Mouse (Mus musculus) liver, postnatal 0 days (tissue): ENCODE data around the gene Ttc27. TPM values are rescaled to one million over a fixed set of nuclear protein-coding genes. Genes with fewer than 3 reads are reported as not detected.

ENCODE experiments used
- ATAC-seq: fragments of 200-750 bp; cut with Nextera tagmentation; 2 replicates; pipeline ENCODE4 v1.8.0; 2017; ENCODE audit warnings: mild to moderate bottlenecking, moderate library complexity
- DNase-seq: peaks from one replicate; pipeline ENCODE4 v3.0.0-alpha.2; 2016
- H3K27ac ChIP-seq: fragments of 300-500 bp; sonication (generic); 2 replicates; pipeline ENCODE4 v1.5.1; 2014; ENCODE audit warnings: antibody characterized with exemption, moderate library complexity, mild to moderate bottlenecking, low read depth
- H3K27me3 ChIP-seq: fragments of 300-500 bp; sonication (generic); 2 replicates; pipeline ENCODE4 v1.6.1; 2014; ENCODE audit warnings: low read length, control low read depth, mixed read lengths; ENCODE audit not compliant: insufficient read depth
- H3K36me3 ChIP-seq: fragments of 300-500 bp; sonication (generic); replicated peaks from 2 replicates; pipeline ENCODE4 v1.6.1; 2014; ENCODE audit warnings: mild to moderate bottlenecking, control low read depth, low read length, moderate library complexity, mixed read lengths; ENCODE audit not compliant: insufficient read depth
- H3K4me1 ChIP-seq: fragments of 300-500 bp; sonication (generic); 2 replicates; pipeline ENCODE4 v1.6.1; 2014; ENCODE audit warnings: antibody characterized with exemption, mild to moderate bottlenecking, control low read depth; ENCODE audit not compliant: insufficient read depth
- H3K4me2 ChIP-seq: fragments of 300-500 bp; sonication (generic); 2 replicates; pipeline ENCODE4 v1.6.1; 2014; ENCODE audit warnings: low read depth, mild to moderate bottlenecking, low read length, moderate library complexity, mixed read lengths
- H3K4me3 ChIP-seq: fragments of 300-500 bp; sonication (generic); 2 replicates; pipeline ENCODE4 v1.5.1; 2014; ENCODE audit warnings: low read depth, low read length
- H3K9ac ChIP-seq: fragments of 300-500 bp; sonication (generic); replicated peaks from 2 replicates; pipeline ENCODE4 v1.6.1; 2014; ENCODE audit warnings: mild to moderate bottlenecking, moderate library complexity
- H3K9me3 ChIP-seq: fragments of 300-500 bp; sonication (generic); 2 replicates; pipeline ENCODE4 v1.6.1; 2016; ENCODE audit warnings: mild to moderate bottlenecking, control low read depth, low read length, mixed read lengths
- CTCF ChIP-seq: sonication (generic); IDR thresholded peaks from 2 replicates; pipeline ENCODE4 v1.5.1; 2016; ENCODE audit warnings: antibody characterized with exemption, low read depth
- EP300 ChIP-seq: IDR thresholded peaks from 2 replicates; pipeline ENCODE4 v1.6.1; 2016; ENCODE audit warnings: antibody characterized with exemption, low read depth, mild to moderate bottlenecking
- WGBS: fragments of 180-500 bp; shearing (Covaris S2); extraction: QIAGEN DNeasy Blood & Tissue Kit; methylation state at CpG from one replicate; pipeline ENCODE4 v1.1.7; 2014; ENCODE audit not compliant: insufficient replicate concordance; 5-methylcytosine and 5-hydroxymethylcytosine counted together
- polyA plus RNA-seq: library from polyadenylated mRNA; unstranded; fragments of >200 nt; fragmentation: Nextera tagmentation; extraction: Ambion mirVana; gene quantifications from 2 replicates; pipeline ENCODE4 v1.2.1, GENCODE M21; 2015

Gene Ttc27
- polyA plus RNA-seq, 1 experiment from 2014 or later = 6.0 TPM

DNA sequence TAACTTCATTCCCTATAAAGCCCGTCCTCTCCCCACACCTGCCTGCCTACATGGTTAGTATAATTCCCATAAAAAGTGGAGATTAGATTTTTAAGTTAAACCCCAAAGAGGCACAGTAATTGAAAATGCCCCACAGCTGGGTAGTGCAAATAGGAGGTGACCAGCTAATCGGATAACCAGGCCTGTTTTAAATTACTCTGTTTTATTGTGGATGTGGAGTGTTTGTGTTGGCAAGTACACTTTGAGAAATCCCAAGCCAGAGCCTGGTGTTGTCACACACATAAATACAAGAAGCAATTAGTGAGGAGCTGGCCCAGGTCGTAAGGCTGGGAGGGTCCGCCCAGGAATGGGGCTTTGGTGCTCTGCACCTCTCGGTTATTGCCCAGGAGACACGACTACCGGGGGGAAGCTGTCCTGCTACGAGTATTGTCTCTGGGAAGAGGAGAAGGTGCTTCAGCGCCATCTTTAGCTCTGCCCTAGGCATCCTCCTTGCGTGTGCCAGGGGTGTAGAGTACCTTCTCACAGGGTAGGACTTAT is 68.7 kb downstream of the Ttc27 start:
- DNase-seq (no peak), ATAC-seq (no peak)
- Histone ChIP-seq H3K9ac (no peak overlapping the region), H3K9me3 (no peaks in the 10 kb centered on the region), H3K27ac (no peak overlapping the region), H3K27me3 (no peaks in the 10 kb centered on the region), H3K4me1 (no peaks in the 10 kb centered on the region), H3K4me3 (no peak overlapping the region), H3K4me2 (no peak overlapping the region), H3K36me3 (no peaks in the 10 kb centered on the region)
- TF ChIP-seq EP300 (no peak), CTCF (no peak)
- WGBS = 88% methylated on average over 10 of the region's 10 CpGs

GRCm38 (mm10) chr17:74796023-74796699 is 78.6 kb downstream of the Ttc27 start:
- Histone ChIP-seq H3K4me2 (no peak overlapping the region), H3K27ac (no peak overlapping the region), H3K4me3 (no peak overlapping the region), H3K4me1 (no peaks in the 10 kb centered on the region), H3K27me3 (no peaks in the 10 kb centered on the region), H3K36me3 (peaks cover 2% of the 10 kb centered on the region; the same call in 1 of the 2 replicates), H3K9me3 (no peaks in the 10 kb centered on the region), H3K9ac (no peak overlapping the region)
- no peak for ATAC-seq
- DNase-seq = no peak
- TF ChIP-seq CTCF (no peak), EP300 (no peak)
- WGBS = 82% methylated on average over 14 of the region's 14 CpGs

DNA sequence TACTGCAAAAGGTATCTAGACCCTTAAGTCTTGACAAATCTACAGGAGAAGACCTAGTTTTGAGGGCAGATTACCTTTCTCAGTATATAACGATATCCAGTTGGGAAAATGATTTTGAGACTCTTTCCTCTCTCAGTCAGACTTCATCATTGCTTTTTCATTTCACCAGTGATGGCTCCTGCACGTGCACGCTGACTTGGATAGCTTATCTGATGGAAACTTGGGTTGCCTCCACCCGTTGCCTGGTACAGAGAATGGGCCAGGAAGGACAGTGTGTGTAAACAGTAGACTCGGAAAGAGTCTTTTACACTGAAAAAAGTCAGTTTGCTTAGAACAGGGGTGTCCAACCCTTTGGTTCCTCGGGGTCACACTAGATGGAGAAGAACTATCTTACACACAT is 82.3 kb downstream of the Ttc27 start:
- Histone ChIP-seq H3K4me1 (no peaks in the 10 kb centered on the region), H3K27ac (no peak overlapping the region), H3K4me2 (no peak overlapping the region), H3K9ac (no peak overlapping the region), H3K36me3 (peaks cover 2% of the 10 kb centered on the region; the same call in 1 of the 2 replicates), H3K27me3 (no peaks in the 10 kb centered on the region), H3K4me3 (no peak overlapping the region), H3K9me3 (no peaks in the 10 kb centered on the region)
- ATAC-seq (no peak), DNase-seq (no peak)
- WGBS = 52% methylated on average over 6 of the region's 6 CpGs
- TF ChIP-seq EP300 (no peak), CTCF (no peak)

- Histone ChIP-seq H3K27me3 (no peaks in the 10 kb centered on the region), H3K4me1 (no peaks in the 10 kb centered on the region), H3K4me3 (no peak overlapping the region), H3K36me3 (peaks cover 2% of the 10 kb centered on the region; the same call in 1 of the 2 replicates), H3K4me2 (no peak overlapping the region), H3K9ac (no peak overlapping the region), H3K9me3 (no peaks in the 10 kb centered on the region), H3K27ac (no peak overlapping the region)
- DNase-seq (no peak), ATAC-seq (no peak)
- TF ChIP-seq CTCF = no peak
- TF ChIP-seq EP300 = no peak
- WGBS = 69% methylated on average over 4 of the region's 4 CpGs
Measured at GRCm38 (mm10) chr17:74802765-74803164, 85.2 kb downstream of the Ttc27 start.

DNA sequence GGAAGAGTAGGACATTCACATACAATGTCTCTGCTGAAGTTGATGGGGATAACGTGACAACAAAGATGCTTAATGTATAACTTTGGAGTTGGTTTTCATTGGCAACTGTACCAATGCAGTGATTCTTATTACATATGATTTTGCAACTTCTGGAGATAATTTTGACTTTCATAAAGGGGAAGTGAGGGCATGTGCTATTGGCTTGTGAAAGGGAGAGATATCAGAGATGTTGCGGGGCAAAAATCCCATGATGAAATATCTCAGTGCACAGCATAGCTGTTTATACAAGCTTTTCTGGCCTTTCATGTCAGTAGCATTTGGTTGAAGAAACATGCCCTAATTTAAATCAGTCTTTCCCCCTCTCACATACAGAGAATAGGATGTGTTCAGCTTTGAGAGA is 86.3 kb downstream of the Ttc27 start:
- H3K27ac ChIP-seq = no peak overlapping the region
- H3K4me1 ChIP-seq = no peaks in the 10 kb centered on the region
- no peak for DNase-seq
- no peaks in the 10 kb centered on the region for H3K27me3 ChIP-seq
- no peak for ATAC-seq
- no peak for TF ChIP-seq EP300
- no peak for TF ChIP-seq CTCF
- H3K9me3 ChIP-seq = no peaks in the 10 kb centered on the region
- H3K4me2 ChIP-seq = no peak overlapping the region
- 72% methylated on average over 2 of the region's 2 CpGs for WGBS
- no peak overlapping the region for H3K4me3 ChIP-seq
- peaks cover 2% of the 10 kb centered on the region; the same call in 1 of the 2 replicates for H3K36me3 ChIP-seq
- H3K9ac ChIP-seq = no peak overlapping the region

DNA sequence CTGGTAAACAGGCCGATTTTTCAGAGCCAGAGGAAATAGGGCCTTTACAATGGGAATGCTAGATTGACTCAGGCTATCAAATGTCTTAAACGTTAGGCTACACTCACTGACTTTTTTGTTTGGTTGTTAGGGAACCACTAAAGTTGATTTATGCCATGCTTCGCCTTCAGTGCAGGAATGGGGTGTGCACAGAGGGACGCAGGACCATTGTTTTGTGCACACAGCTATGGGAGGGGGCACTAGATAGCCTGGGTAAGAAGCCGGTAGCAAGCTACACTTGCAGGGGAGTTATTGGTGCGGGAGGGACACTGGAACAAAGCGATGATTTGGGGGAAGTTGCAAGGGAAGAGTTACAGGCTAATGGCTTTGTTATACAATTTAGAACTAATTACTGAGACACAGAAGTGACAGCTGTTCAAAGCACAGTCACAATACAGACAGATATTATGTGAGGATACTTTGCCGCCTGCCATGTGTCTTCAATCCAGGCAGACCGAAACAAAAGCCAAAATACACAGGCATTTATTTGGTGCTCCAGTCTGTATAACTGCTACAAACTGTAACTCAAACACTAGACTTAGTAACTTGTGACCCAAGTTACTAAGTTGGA is 86.9 kb downstream of the Ttc27 start:
- H3K4me2 ChIP-seq = no peak overlapping the region
- no peak for ATAC-seq
- H3K9ac ChIP-seq = no peak overlapping the region
- H3K27me3 ChIP-seq = no peaks in the 10 kb centered on the region
- no peak overlapping the region for H3K27ac ChIP-seq
- no peak overlapping the region for H3K4me3 ChIP-seq
- no peak for DNase-seq
- H3K4me1 ChIP-seq = no peaks in the 10 kb centered on the region
- 81% methylated on average over 9 of the region's 9 CpGs for WGBS
- TF ChIP-seq CTCF (no peak), EP300 (no peak)
- peaks cover 2% of the 10 kb centered on the region; the same call in 1 of the 2 replicates for H3K36me3 ChIP-seq
- no peaks in the 10 kb centered on the region for H3K9me3 ChIP-seq
